Mouse (Mus musculus) bone marrow, adult 2 months (tissue): ENCODE results near the gene Sbno2.

Source experiments
- CTCF ChIP-seq: fragments of 200-500 bp; IDR thresholded peaks from 2 replicates; pipeline ENCODE4 v1.5.1; 2011; ENCODE audit warnings: low read length, control low read depth; ENCODE audit not compliant: control insufficient read depth, insufficient read depth
- POLR2A ChIP-seq: fragments of 200-500 bp; IDR thresholded peaks from 2 replicates; pipeline ENCODE4 v1.6.1; 2011; ENCODE audit warnings: low read depth, mild to moderate bottlenecking, control low read depth, low read length, borderline replicate concordance; ENCODE audit not compliant: control insufficient read depth

GRCm38 (mm10) chr10:80047041-80047565 lies 58.3 kb downstream of the Sbno2 start, which contains the start of gene Gpx4:
- TF ChIP-seq POLR2A = no peak
- TF ChIP-seq CTCF = no peak
